Mouse (Mus musculus) brain, embryonic 14.5 days (tissue): ENCODE measurements around the gene Grap.

Source experiments
- CTCF ChIP-seq: fragments of 200-500 bp; IDR thresholded peaks from 2 replicates; pipeline ENCODE4 v1.5.1; 2012; ENCODE audit warnings: inconsistent platforms, mild to moderate bottlenecking, moderate library complexity, borderline replicate concordance; ENCODE audit not compliant: insufficient read depth, insufficient read length; ENCODE audit errors: extremely low read depth
- POLR2A ChIP-seq: fragments of 200-500 bp; IDR thresholded peaks from 2 replicates; pipeline ENCODE4 v1.6.1; 2012; ENCODE audit warnings: mild to moderate bottlenecking, inconsistent platforms, borderline replicate concordance; ENCODE audit not compliant: poor library complexity, insufficient read depth, insufficient read length, severe bottlenecking; ENCODE audit errors: extremely low read depth

- no peak for TF ChIP-seq CTCF
- no peak for TF ChIP-seq POLR2A
Observed at GRCm38 (mm10) chr11:61719826-61720225, 66.8 kb downstream of the Grap start.
